Mouse (Mus musculus) lung, postnatal 25 days (tissue): ENCODE measurements around the gene Inppl1.
A peak's percentile ranks its signal among the peaks of the same experiment; 100 is the strongest.

Experiments
- DNase-seq: peaks from one replicate; pipeline ENCODE4 v3.0.0; 2022; ENCODE audit warnings: low spot score

The Inppl1 gene

GRCm38 (mm10) chr7:101837154-101837605, 849 bp downstream of the Inppl1 start:
- no peak for DNase-seq

GRCm38 (mm10) chr7:101836271-101837153, 1.5 kb downstream of the Inppl1 start:
- DNase-seq = peak; percentile 42

- DNase-seq = peak; percentile 7
These were observed 2.4 kb downstream of the Inppl1 start for GRCm38 (mm10) chr7:101835457-101836109.

- DNase-seq = no peak
These were observed 3.1 kb downstream of the Inppl1 start for GRCm38 (mm10) chr7:101834903-101835302.

GRCm38 (mm10) chr7:101833916-101834584, 4.0 kb downstream of the Inppl1 start:
- DNase-seq = no peak

- no peak for DNase-seq
These were observed 4.7 kb downstream of the Inppl1 start for GRCm38 (mm10) chr7:101833352-101833751.

- no peak for DNase-seq
These were observed 5.7 kb downstream of the Inppl1 start for GRCm38 (mm10) chr7:101832372-101832771.

- DNase-seq = no peak
These were observed 6.6 kb downstream of the Inppl1 start for GRCm38 (mm10) chr7:101831437-101831836.

- no peak for DNase-seq
These were observed 7.7 kb downstream of the Inppl1 start for GRCm38 (mm10) chr7:101830373-101830772.

GRCm38 (mm10) chr7:101823758-101824630, 14.0 kb downstream of the Inppl1 start:
- no peak for DNase-seq

GRCm38 (mm10) chr7:101822836-101823757, 14.9 kb downstream of the Inppl1 start:
- DNase-seq = peak; percentile 42

GRCm38 (mm10) chr7:101821571-101822501, 16.2 kb downstream of the Inppl1 start:
- peak; percentile 32 for DNase-seq

- DNase-seq = no peak
These were observed 17.6 kb downstream of the Inppl1 start for GRCm38 (mm10) chr7:101820295-101821030.

GRCm38 (mm10) chr7:101817861-101818401, 20.1 kb downstream of the Inppl1 start, which contains the start of gene Phox2a:
Gene Phox2a, plus strand, starts transcription at chr7:101818313.
- no peak for DNase-seq

- no peak for DNase-seq
These were observed 61.0 kb downstream of the Inppl1 start for GRCm38 (mm10) chr7:101777053-101777452.

- DNase-seq = no peak
These were observed 65.3 kb downstream of the Inppl1 start for GRCm38 (mm10) chr7:101772687-101773086.
